Mouse (Mus musculus) spleen, postnatal 10 days (tissue): Measurements from ENCODE around the gene Copb1.

Source experiments
- DNase-seq, 2 experiments: peaks; one replicate each; pipeline ENCODE4 v3.0.0; 2021 to 2022; ENCODE audit warnings: low spot score in 2 of 2

The Copb1 gene

GRCm38 (mm10) chr7:114169996-114170395 is 84.5 kb downstream of the Copb1 start:
- DNase-seq: no peak

- no peak for DNase-seq
Measured at GRCm38 (mm10) chr7:114169381-114169780, 85.1 kb downstream of the Copb1 start.
